Mouse (Mus musculus) thymus, adult 2 months (tissue): ENCODE measurements around the gene Lekr1.

Experiments
- CTCF ChIP-seq: fragments of 200-500 bp; IDR thresholded peaks from 2 replicates; pipeline ENCODE4 v1.5.1; 2012; ENCODE audit warnings: mild to moderate bottlenecking, control low read depth, low read length, moderate library complexity, borderline replicate concordance; ENCODE audit not compliant: control insufficient read depth, poor library complexity, insufficient read depth; ENCODE audit errors: extremely low read depth
- POLR2A ChIP-seq: fragments of 200-500 bp; IDR thresholded peaks from 2 replicates; pipeline ENCODE4 v1.6.1; 2012; ENCODE audit warnings: mild to moderate bottlenecking, low read length, control low read depth, moderate library complexity; ENCODE audit not compliant: control insufficient read depth, poor library complexity, insufficient read depth; ENCODE audit errors: extremely low read depth

GRCm38 (mm10) chr3:65656451-65656850 lies 9.6 kb upstream of the Lekr1 start:
- TF ChIP-seq CTCF (no peak), POLR2A (no peak)
